Mouse (Mus musculus) WW6 (cell line): ENCODE data around the gene Gabrb3.
"Not testable (repeated sequence)": the region's sequence is repeated elsewhere in the genome, so short reads cannot be mapped to it uniquely, and the experiment has no call there.

Experiments used
- DNase-seq: peaks from one replicate; pipeline ENCODE4 v3.0.0-alpha.2; 2013; ENCODE audit warnings: low read depth, low spot score

The Gabrb3 gene

GRCm38 (mm10) chr7:57706092-57706491, 286.6 kb downstream of the Gabrb3 start:
- DNase-seq, result no peak

- no peak for DNase-seq
Measured at GRCm38 (mm10) chr7:57706976-57707740, 287.7 kb downstream of the Gabrb3 start.

- no peak for DNase-seq
Measured at GRCm38 (mm10) chr7:57711709-57712108, 292.2 kb downstream of the Gabrb3 start.

GRCm38 (mm10) chr7:57746836-57747235, 327.3 kb downstream of the Gabrb3 start:
- DNase-seq, result no peak

- no peak for DNase-seq
Measured at GRCm38 (mm10) chr7:57760466-57760865, 341.0 kb downstream of the Gabrb3 start.

GRCm38 (mm10) chr7:57778754-57779153, 359.3 kb downstream of the Gabrb3 start:
- DNase-seq, result no peak

GRCm38 (mm10) chr7:57786102-57786501, 366.6 kb downstream of the Gabrb3 start:
- DNase-seq, result not testable (repeated sequence)

GRCm38 (mm10) chr7:57787520-57787919, 368.0 kb downstream of the Gabrb3 start:
- no peak for DNase-seq

GRCm38 (mm10) chr7:57803266-57803665, 383.8 kb downstream of the Gabrb3 start:
- DNase-seq, result no peak

- DNase-seq, result no peak
Measured at GRCm38 (mm10) chr7:57813716-57814115, 394.2 kb downstream of the Gabrb3 start.

GRCm38 (mm10) chr7:57842383-57842896, 422.9 kb downstream of the Gabrb3 start:
- no peak for DNase-seq

GRCm38 (mm10) chr7:57867951-57868350, 448.5 kb downstream of the Gabrb3 start:
- no peak for DNase-seq
